Mouse (Mus musculus): Measurements from ENCODE around the gene S1pr3. TPM values are rescaled to one million over a fixed set of nuclear protein-coding genes. Genes with fewer than 3 reads are reported as not detected.
A peak's percentile ranks its signal among the peaks of the same experiment; 100 is the strongest.

Gene S1pr3
- polyA plus RNA-seq, 1 experiment from 2014 or later, result 7.2 TPM

- ATAC-seq (ENCODE audit: low FRiP score, low TSS enrichment), result no peak
- Histone ChIP-seq H3K36me3 (ENCODE audit: control insufficient read depth, insufficient read depth, low read length) (no peaks in the 10 kb centered on the region), H3K4me1 (replicated peaks; ENCODE audit: control insufficient read depth, insufficient read depth) (no peaks in the 10 kb centered on the region), H3K4me3 (ENCODE audit: low read depth, low read length) (no peak overlapping the region), H3K9me3 (ENCODE audit: control insufficient read depth, low read length) (no peaks in the 10 kb centered on the region), H3K9ac (ENCODE audit: low read length) (no peak overlapping the region), H3K27me3 (ENCODE audit: control insufficient read depth, insufficient read depth, low read length) (no peaks in the 10 kb centered on the region; the same call in 1 of the 2 replicates), H3K4me2 (replicated peaks; ENCODE audit: low read depth) (no peak overlapping the region), H3K27ac (replicated peaks) (no peak overlapping the region)
- TF ChIP-seq EP300 (optimal IDR thresholded peaks at IDR 0.05) (no peak), CTCF (IDR thresholded peaks at IDR 0.05; ENCODE audit: low read depth) (no peak)
- DNase-seq (ENCODE audit: low spot score), result no peak
- WGBS, result 84% methylated on average over 3 of the region's 3 CpGs
Observed at GRCm38 (mm10) chr13:51399562-51399961, 8.9 kb upstream of the S1pr3 start.

GRCm38 (mm10) chr13:51400186-51400719 is 8.2 kb upstream of the S1pr3 start:
- no peak for DNase-seq (ENCODE audit: low spot score)
- no peaks in the 10 kb centered on the region for H3K36me3 ChIP-seq (ENCODE audit: control insufficient read depth, insufficient read depth, low read length)
- peak overlapping the region; percentile 55 for H3K4me2 ChIP-seq (replicated peaks; ENCODE audit: low read depth)
- no peaks in the 10 kb centered on the region for H3K4me1 ChIP-seq (replicated peaks; ENCODE audit: control insufficient read depth, insufficient read depth)
- peak; percentile 38; the same call in 1 of the 2 replicates for ATAC-seq (ENCODE audit: low FRiP score, low TSS enrichment)
- H3K27me3 ChIP-seq (ENCODE audit: control insufficient read depth, insufficient read depth, low read length), result no peaks in the 10 kb centered on the region; the same call in 1 of the 2 replicates
- TF ChIP-seq EP300 (optimal IDR thresholded peaks at IDR 0.05), result no peak
- peak; percentile 28 for TF ChIP-seq CTCF (IDR thresholded peaks at IDR 0.05; ENCODE audit: low read depth)
- peak overlapping the region; percentile 26 for H3K4me3 ChIP-seq (ENCODE audit: low read depth, low read length)
- no peak overlapping the region for H3K27ac ChIP-seq (replicated peaks)
- H3K9ac ChIP-seq (ENCODE audit: low read length), result 0 out of 2 replicates have a peak overlapping the region, but pooled peaks have one; percentile 41
- H3K9me3 ChIP-seq (ENCODE audit: control insufficient read depth, low read length), result no peaks in the 10 kb centered on the region
- WGBS, result 26% methylated on average over 14 of the region's 14 CpGs

- no peaks in the 10 kb centered on the region; the same call in 1 of the 2 replicates for H3K27me3 ChIP-seq (ENCODE audit: control insufficient read depth, insufficient read depth, low read length)
- 0 out of 2 replicates have a peak overlapping the region, but pooled peaks have one; percentile 8 for H3K27ac ChIP-seq (replicated peaks)
- peak overlapping the region; percentile 26 for H3K4me3 ChIP-seq (ENCODE audit: low read depth, low read length)
- TF ChIP-seq EP300 (optimal IDR thresholded peaks at IDR 0.05) (no peak), CTCF (IDR thresholded peaks at IDR 0.05; ENCODE audit: low read depth) (no peak)
- H3K9ac ChIP-seq (ENCODE audit: low read length), result 0 out of 2 replicates have a peak overlapping the region, but pooled peaks have one; percentile 41
- H3K9me3 ChIP-seq (ENCODE audit: control insufficient read depth, low read length), result no peaks in the 10 kb centered on the region
- 7% methylated on average over 20 of the region's 20 CpGs for WGBS
- H3K4me2 ChIP-seq (replicated peaks; ENCODE audit: low read depth), result peak overlapping the region; percentile 55
- ATAC-seq (ENCODE audit: low FRiP score, low TSS enrichment) (peak; percentile 12; the same call in 1 of the 2 replicates), DNase-seq (ENCODE audit: low spot score) (no peak)
- H3K4me1 ChIP-seq (replicated peaks; ENCODE audit: control insufficient read depth, insufficient read depth), result no peaks in the 10 kb centered on the region
- no peaks in the 10 kb centered on the region for H3K36me3 ChIP-seq (ENCODE audit: control insufficient read depth, insufficient read depth, low read length)
Observed at GRCm38 (mm10) chr13:51400736-51401501, 7.5 kb upstream of the S1pr3 start.

- Histone ChIP-seq H3K27ac (replicated peaks) (no peak overlapping the region), H3K9ac (ENCODE audit: low read length) (no peak overlapping the region), H3K4me3 (ENCODE audit: low read depth, low read length) (no peak overlapping the region), H3K4me2 (replicated peaks; ENCODE audit: low read depth) (no peak overlapping the region), H3K36me3 (ENCODE audit: control insufficient read depth, insufficient read depth, low read length) (no peaks in the 10 kb centered on the region), H3K9me3 (ENCODE audit: control insufficient read depth, low read length) (no peaks in the 10 kb centered on the region), H3K4me1 (replicated peaks; ENCODE audit: control insufficient read depth, insufficient read depth) (no peaks in the 10 kb centered on the region), H3K27me3 (ENCODE audit: control insufficient read depth, insufficient read depth, low read length) (no peaks in the 10 kb centered on the region; the same call in 1 of the 2 replicates)
- DNase-seq (ENCODE audit: low spot score) (no peak), ATAC-seq (ENCODE audit: low FRiP score, low TSS enrichment) (no peak)
- TF ChIP-seq EP300 (optimal IDR thresholded peaks at IDR 0.05), result no peak
- 78% methylated on average over 4 of the region's 4 CpGs for WGBS
Observed at GRCm38 (mm10) chr13:51404566-51404965, 3.9 kb upstream of the S1pr3 start.

- DNase-seq (ENCODE audit: low spot score), result no peak
- H3K4me2 ChIP-seq (replicated peaks; ENCODE audit: low read depth), result no peak overlapping the region
- no peak overlapping the region for H3K4me3 ChIP-seq (ENCODE audit: low read depth, low read length)
- 87% methylated on average over 13 of the region's 13 CpGs for WGBS
- no peak for ATAC-seq (ENCODE audit: low FRiP score, low TSS enrichment)
- TF ChIP-seq EP300 (optimal IDR thresholded peaks at IDR 0.05) (no peak), CTCF (IDR thresholded peaks at IDR 0.05; ENCODE audit: low read depth) (no peak)
- H3K27ac ChIP-seq (replicated peaks), result no peak overlapping the region
- H3K27me3 ChIP-seq (ENCODE audit: control insufficient read depth, insufficient read depth, low read length), result no peaks in the 10 kb centered on the region
- no peaks in the 10 kb centered on the region for H3K36me3 ChIP-seq (ENCODE audit: control insufficient read depth, insufficient read depth, low read length)
- no peak overlapping the region for H3K9ac ChIP-seq (ENCODE audit: low read length)
- no peaks in the 10 kb centered on the region for H3K9me3 ChIP-seq (ENCODE audit: control insufficient read depth, low read length)
- no peaks in the 10 kb centered on the region for H3K4me1 ChIP-seq (replicated peaks; ENCODE audit: control insufficient read depth, insufficient read depth)
Observed at GRCm38 (mm10) chr13:51405731-51406320, 2.6 kb upstream of the S1pr3 start.

All from stomach, postnatal 0 days (tissue).